Mouse (Mus musculus) heart, adult 2 months (tissue): Measurements from ENCODE around the gene Agps. TPM values are rescaled to one million over a fixed set of nuclear protein-coding genes. Genes with fewer than 3 reads are reported as not detected.

ENCODE experiments used
- DNase-seq, 2 experiments: peaks; one replicate each; pipeline ENCODE4 v3.0.0; 2021
- H3K27ac ChIP-seq: fragments of 200-600 bp; 2 replicates; pipeline ENCODE4 v1.8.1; 2022
- H3K27me3 ChIP-seq: fragments of 200-500 bp; 2 replicates; pipeline ENCODE4 v1.6.1; 2012; ENCODE audit warnings: mild to moderate bottlenecking, low read length, inconsistent platforms, mixed read lengths; ENCODE audit not compliant: control insufficient read depth, insufficient read depth
- H3K36me3 ChIP-seq: fragments of 200-500 bp; 2 replicates; pipeline ENCODE4 v1.6.1; 2012; ENCODE audit warnings: low read length, inconsistent platforms; ENCODE audit not compliant: control insufficient read depth, insufficient read depth
- H3K4me1 ChIP-seq: fragments of 200-500 bp; 2 replicates; pipeline ENCODE4 v1.6.1; 2011; ENCODE audit warnings: low read length; ENCODE audit not compliant: control insufficient read depth, insufficient read depth
- H3K4me3 ChIP-seq: fragments of 200-600 bp; 2 replicates; pipeline ENCODE4 v1.8.1; 2022
- H3K79me2 ChIP-seq: fragments of 200-500 bp; replicated peaks from 2 replicates; pipeline ENCODE4 v1.6.1; 2012; ENCODE audit warnings: mild to moderate bottlenecking, inconsistent platforms, low read length, moderate library complexity, mixed read lengths; ENCODE audit not compliant: control insufficient read depth, insufficient read depth
- H3K9ac ChIP-seq: fragments of 200-500 bp; 2 replicates; pipeline ENCODE4 v1.6.1; 2012; ENCODE audit warnings: low read depth, mild to moderate bottlenecking, control low read depth, inconsistent platforms, low read length, mixed read lengths
- CTCF ChIP-seq: fragments of 200-600 bp; IDR thresholded peaks from 2 replicates; pipeline ENCODE4 v1.8.1; 2022; ENCODE audit warnings: antibody characterized with exemption, mild to moderate bottlenecking, moderate library complexity
- EP300 ChIP-seq: fragments of 200-500 bp; IDR thresholded peaks from 2 replicates; pipeline ENCODE4 v1.6.1; 2011; ENCODE audit warnings: low read depth, low read length, control low read depth; ENCODE audit not compliant: insufficient read depth
- POLR2A ChIP-seq: fragments of 200-500 bp; IDR thresholded peaks from 2 replicates; pipeline ENCODE4 v1.6.1; 2011; ENCODE audit warnings: mild to moderate bottlenecking, low read depth, low read length, control low read depth; ENCODE audit not compliant: insufficient read depth
- WGBS: fragments of 180-500 bp; shearing (Covaris S2); methylation state at CpG from one replicate; pipeline ENCODE4 v1.1.7; 2018; 5-methylcytosine and 5-hydroxymethylcytosine counted together
- intact Hi-C: fragments of 180-260 bp; cut with DNase I; formaldehyde crosslinking; loops from one replicate; pipeline ENCODE4 v1.15.1; 2025
- polyA plus RNA-seq: library from polyadenylated mRNA; depleted of rRNA; stranded (reverse); fragments of >200 nt; gene quantifications from 2 replicates; pipeline ENCODE4 v1.2.3, GENCODE M21; 2012
- total RNA-seq, 2 experiments: library from RNA; stranded (reverse); gene quantifications; 2 replicates each; pipeline ENCODE4 v1.2.3; 2021

Gene Agps
- total and polyA plus RNA-seq, 3 experiments = 4.7 to 30.8 (median 30.7) TPM

DNA sequence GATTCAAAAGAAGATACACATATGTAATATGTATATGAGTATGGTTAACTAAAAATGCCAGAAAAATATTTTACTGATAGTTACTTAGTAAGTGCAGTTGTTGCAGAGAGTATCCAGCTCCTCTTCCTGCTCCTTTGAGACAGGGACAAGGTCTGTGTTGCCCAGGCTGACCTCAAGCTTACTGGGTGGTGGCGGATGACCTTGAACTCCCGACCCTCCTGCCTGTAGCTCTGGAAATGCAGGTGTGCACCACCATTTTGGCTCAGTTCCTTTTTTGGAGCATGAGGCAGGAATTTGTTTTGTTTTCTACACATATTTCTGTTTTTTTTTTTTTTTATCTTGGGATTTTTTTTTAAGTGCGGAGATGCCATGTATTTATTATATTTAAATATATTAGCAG is 29.1 kb downstream of the Agps start:
- H3K4me1 ChIP-seq = no peaks in the 10 kb centered on the region

DNA sequence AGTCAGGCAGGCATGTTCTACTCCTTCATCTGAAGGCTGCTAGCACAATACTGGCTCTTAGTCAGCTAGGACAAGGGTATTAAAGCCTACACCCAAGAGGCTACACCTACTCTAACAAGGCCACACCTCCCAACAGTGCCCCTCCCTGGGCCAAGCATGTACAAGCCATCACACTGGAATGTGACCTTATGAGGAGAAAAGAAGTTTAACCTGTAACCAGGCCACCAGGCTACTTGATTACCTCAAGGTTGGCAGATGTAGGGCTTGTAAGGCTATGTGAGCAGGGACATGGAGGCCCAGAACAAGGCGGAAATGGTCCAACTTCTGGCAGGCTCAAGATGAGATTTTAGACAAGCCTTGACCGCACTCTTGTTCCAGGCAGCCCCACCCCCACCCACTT is 37.6 kb downstream of the Agps start:
- WGBS = 100% methylated on average over 2 of the region's 2 CpGs
- Histone ChIP-seq H3K4me1 (no peaks in the 10 kb centered on the region), H3K9ac (no peak overlapping the region), H3K27me3 (no peaks in the 10 kb centered on the region), H3K4me3 (no peak overlapping the region), H3K79me2 (no peaks in the 10 kb centered on the region), H3K27ac (no peak overlapping the region), H3K36me3 (no peaks in the 10 kb centered on the region)
- intact Hi-C loops = no loop called here
- DNase-seq = no peak
- no peak for TF ChIP-seq CTCF
- no peak for TF ChIP-seq EP300
- TF ChIP-seq POLR2A = no peak

More for the DNA sequence above, 29.1 kb downstream of the Agps start:
- DNase-seq = no peak
- WGBS = 94% methylated on average over 3 of the region's 3 CpGs
- no peak overlapping the region for H3K27ac ChIP-seq
- no peak overlapping the region for H3K4me3 ChIP-seq
- peaks cover 3% of the 10 kb centered on the region for H3K36me3 ChIP-seq
- TF ChIP-seq EP300 (no peak), POLR2A (no peak), CTCF (no peak)
- no peaks in the 10 kb centered on the region for H3K79me2 ChIP-seq
- intact Hi-C loops = no loop called here
- H3K9ac ChIP-seq = no peak overlapping the region
- no peaks in the 10 kb centered on the region for H3K27me3 ChIP-seq

DNA sequence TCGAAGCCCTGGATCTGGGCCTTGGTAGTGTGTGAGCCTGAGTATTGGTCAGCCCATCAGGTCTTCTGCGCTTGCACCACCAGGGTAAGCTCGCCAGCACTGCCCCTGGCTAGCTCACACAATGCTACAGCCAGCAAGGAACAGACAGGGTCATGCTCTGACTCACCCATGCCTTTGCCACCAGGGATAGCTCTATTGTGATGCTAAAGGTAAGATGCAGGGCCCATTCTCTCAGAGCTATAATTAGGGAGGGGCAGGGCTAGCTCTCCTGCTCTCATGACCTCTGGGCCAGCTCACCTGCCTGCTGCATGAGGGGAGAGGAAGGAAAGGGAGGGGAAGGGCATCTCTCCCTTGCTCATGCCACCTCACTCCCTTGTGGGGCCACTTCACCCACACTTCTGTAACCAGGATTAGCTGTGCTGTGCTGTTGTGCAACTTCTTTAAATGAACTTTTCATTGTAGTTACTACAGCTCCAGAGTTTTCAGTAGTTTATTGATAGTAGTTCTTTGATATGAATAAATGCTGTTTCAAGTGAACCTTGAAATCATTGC is 42.1 kb downstream of the Agps start:
- no peak overlapping the region for H3K9ac ChIP-seq
- H3K4me3 ChIP-seq = no peak overlapping the region
- intact Hi-C loops = no loop called here
- no peaks in the 10 kb centered on the region for H3K36me3 ChIP-seq
- 96% methylated on average over 3 of the region's 3 CpGs for WGBS
- H3K27ac ChIP-seq = no peak overlapping the region
- H3K27me3 ChIP-seq = no peaks in the 10 kb centered on the region
- TF ChIP-seq CTCF = no peak
- no peak for TF ChIP-seq POLR2A
- TF ChIP-seq EP300 = no peak
- no peaks in the 10 kb centered on the region for H3K79me2 ChIP-seq
- no peak for DNase-seq
- H3K4me1 ChIP-seq = no peaks in the 10 kb centered on the region

DNA sequence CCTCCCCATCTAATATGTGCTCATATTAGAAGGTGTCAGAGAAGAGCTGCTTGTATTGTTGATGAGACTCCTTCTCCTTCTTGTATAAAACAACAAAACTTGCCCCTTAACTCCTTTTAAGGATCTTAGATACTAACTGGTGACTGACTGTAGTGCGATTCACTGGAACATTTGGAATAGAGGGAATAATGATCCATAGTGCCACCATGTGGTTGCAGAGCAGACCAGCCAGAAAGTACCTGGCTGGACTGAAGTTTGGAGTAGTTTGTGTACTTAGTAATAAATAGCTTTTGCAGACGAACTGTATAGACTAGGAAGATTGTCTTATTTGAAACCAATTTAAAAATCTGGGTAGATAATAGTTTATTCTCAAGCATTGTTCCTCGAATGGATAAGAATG is 47.8 kb downstream of the Agps start:
- WGBS = 39% methylated on average over 3 of the region's 3 CpGs
- TF ChIP-seq POLR2A (no peak), EP300 (no peak), CTCF (peak; percentile 82)
- Histone ChIP-seq H3K79me2 (no peaks in the 10 kb centered on the region; the same call in 1 of the 2 replicates), H3K9ac (no peak overlapping the region), H3K4me3 (no peak overlapping the region), H3K27ac (no peak overlapping the region), H3K36me3 (no peaks in the 10 kb centered on the region), H3K27me3 (no peaks in the 10 kb centered on the region), H3K4me1 (no peaks in the 10 kb centered on the region)
- DNase-seq = no peak
- intact Hi-C loops = loop anchor here (1.0 to 2.0 kb wide), 2 partner anchors 93 to 275 kb away; no protein-coding TSS in a partner anchor

DNA sequence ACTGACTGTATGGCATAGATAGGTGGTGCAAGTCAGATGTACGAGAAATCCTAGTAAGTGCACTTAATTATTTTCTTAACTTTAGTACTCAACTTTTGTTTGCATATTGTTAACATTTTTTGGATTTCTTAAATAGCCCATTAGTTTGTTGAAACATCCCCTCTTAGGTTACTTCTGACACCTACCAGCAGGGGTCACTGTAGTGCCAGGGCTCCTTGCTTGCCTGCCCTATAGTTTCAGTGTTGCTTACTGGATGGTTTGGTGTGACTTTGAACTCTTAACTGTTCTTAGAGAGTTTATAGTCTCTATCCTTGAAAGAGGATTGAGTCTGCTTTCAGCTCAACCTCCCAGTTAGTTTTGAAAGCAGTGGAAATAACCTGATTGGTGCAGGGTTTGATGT is 51.6 kb downstream of the Agps start:
- WGBS = 30% methylated on average over 1 of the region's 1 CpGs
- intact Hi-C loops = loop anchor here (1.0 to 2.0 kb wide), 2 partner anchors 81 to 187 kb away; no protein-coding TSS in a partner anchor

DNA sequence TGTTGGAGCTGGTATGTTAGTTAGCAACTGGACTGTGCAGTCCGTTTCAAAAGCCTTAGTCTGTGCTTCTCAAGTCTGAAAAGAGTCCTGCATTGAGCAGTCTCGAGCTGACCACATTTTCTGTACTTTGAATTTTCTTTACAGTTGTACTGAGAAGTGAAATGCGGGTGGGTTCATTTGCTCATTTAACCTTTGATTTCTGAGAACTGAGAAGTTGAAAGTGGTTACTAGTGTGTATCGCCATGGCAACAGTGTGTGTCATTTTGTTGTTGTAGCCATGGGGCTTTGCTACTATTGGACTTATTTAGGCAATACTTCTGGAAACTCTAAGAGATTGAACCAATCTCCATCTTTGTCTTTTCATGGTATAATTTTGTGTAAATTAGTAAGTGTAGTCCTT is 60.0 kb downstream of the Agps start:
- intact Hi-C loops = no loop called here

More for the DNA sequence above, 51.6 kb downstream of the Agps start:
- H3K9ac ChIP-seq = no peak overlapping the region
- TF ChIP-seq CTCF (peak; percentile 99; the same call in 1 of the 2 replicates), EP300 (0 out of 2 replicates have a peak, but pooled peaks have one; percentile 34), POLR2A (no peak)
- peak; percentile 51 to 62 for DNase-seq
- no peaks in the 10 kb centered on the region for H3K4me1 ChIP-seq
- H3K79me2 ChIP-seq = no peaks in the 10 kb centered on the region; the same call in 1 of the 2 replicates
- no peak overlapping the region for H3K27ac ChIP-seq
- H3K4me3 ChIP-seq = no peak overlapping the region
- H3K27me3 ChIP-seq = no peaks in the 10 kb centered on the region
- no peaks in the 10 kb centered on the region for H3K36me3 ChIP-seq

More for the DNA sequence above, 60.0 kb downstream of the Agps start:
- TF ChIP-seq CTCF (no peak), EP300 (no peak), POLR2A (no peak)
- H3K27ac ChIP-seq = no peak overlapping the region
- no peaks in the 10 kb centered on the region; the same call in 1 of the 2 replicates for H3K36me3 ChIP-seq
- WGBS = 86% methylated on average over 4 of the region's 4 CpGs
- H3K4me1 ChIP-seq = no peaks in the 10 kb centered on the region
- no peak overlapping the region for H3K9ac ChIP-seq
- no peak overlapping the region for H3K4me3 ChIP-seq
- no peaks in the 10 kb centered on the region for H3K27me3 ChIP-seq
- no peaks in the 10 kb centered on the region for H3K79me2 ChIP-seq
- no peak for DNase-seq
